Mouse (Mus musculus) heart, embryonic 15.5 days (tissue): ENCODE results near the gene Ccdc17. TPM values are rescaled to one million over a fixed set of nuclear protein-coding genes. Genes with fewer than 3 reads are reported as not detected.

ENCODE experiments used
- ATAC-seq: fragments of 200-750 bp; cut with Nextera tagmentation; replicated peaks from 2 replicates; pipeline ENCODE4 v1.8.0; 2017; ENCODE audit warnings: low read depth, moderate TSS enrichment; ENCODE audit not compliant: insufficient number of reproducible peaks, insufficient read depth, low FRiP score
- H3K27ac ChIP-seq: fragments of 300-500 bp; sonication (generic); 2 replicates; pipeline ENCODE4 v1.5.1; 2015; ENCODE audit warnings: mild to moderate bottlenecking, inconsistent platforms
- H3K27me3 ChIP-seq: fragments of 300-500 bp; sonication (generic); 2 replicates; pipeline ENCODE4 v1.6.1; 2015; ENCODE audit warnings: inconsistent platforms
- H3K36me3 ChIP-seq: fragments of 300-500 bp; sonication (generic); 2 replicates; pipeline ENCODE4 v1.6.1; 2015; ENCODE audit warnings: mild to moderate bottlenecking, inconsistent platforms
- H3K4me1 ChIP-seq: fragments of 300-500 bp; sonication (generic); replicated peaks from 2 replicates; pipeline ENCODE4 v1.6.1; 2015; ENCODE audit warnings: inconsistent platforms
- H3K4me2 ChIP-seq: fragments of 300-500 bp; sonication (generic); 2 replicates; pipeline ENCODE4 v1.6.1; 2015; ENCODE audit warnings: inconsistent platforms, mild to moderate bottlenecking, moderate library complexity
- H3K4me3 ChIP-seq: fragments of 300-500 bp; sonication (generic); 2 replicates; pipeline ENCODE4 v1.5.1; 2015; ENCODE audit warnings: mild to moderate bottlenecking, inconsistent platforms
- H3K9ac ChIP-seq: fragments of 300-500 bp; sonication (generic); 2 replicates; pipeline ENCODE4 v1.6.1; 2015; ENCODE audit warnings: mild to moderate bottlenecking, inconsistent platforms
- H3K9me3 ChIP-seq: fragments of 300-500 bp; sonication (generic); replicated peaks from 2 replicates; pipeline ENCODE4 v1.6.1; 2016; ENCODE audit warnings: inconsistent platforms
- WGBS: fragments of 180-500 bp; shearing (Covaris S2); methylation state at CpG from one replicate; pipeline ENCODE4 v1.1.7; 2015; ENCODE audit warnings: mixed read lengths; 5-methylcytosine and 5-hydroxymethylcytosine counted together
- polyA plus RNA-seq: library from polyadenylated mRNA; unstranded; fragments of >200 nt; fragmentation: Nextera tagmentation; extraction: Ambion mirVana; gene quantifications from 2 replicates; pipeline ENCODE4 v1.2.1, GENCODE M21; 2015

Ccdc17 gene
- polyA plus RNA-seq, 1 experiment from 2014 or later: 4.5 TPM

DNA sequence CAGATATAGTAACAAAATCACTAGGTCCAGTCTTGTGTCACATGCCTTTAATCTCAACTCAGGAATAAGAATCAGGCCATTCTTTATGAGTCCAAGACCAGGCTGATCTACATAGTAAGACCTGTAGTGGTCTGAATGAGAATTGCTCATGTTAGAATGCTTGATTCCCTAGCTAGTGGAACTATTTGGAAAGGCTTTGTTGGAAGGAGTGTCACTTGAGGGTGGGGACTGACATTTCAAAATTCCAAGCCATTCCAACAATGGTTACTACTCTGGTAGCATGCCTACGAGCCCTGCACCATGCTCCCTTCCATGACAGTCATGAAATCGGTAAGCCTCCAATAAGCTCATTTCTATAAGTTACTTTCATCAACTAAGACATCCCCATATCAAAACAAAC, 16.2 kb downstream of the Ccdc17 start:
- Histone ChIP-seq H3K27me3 (no peaks in the 10 kb centered on the region), H3K27ac (no peak overlapping the region), H3K9ac (no peak overlapping the region), H3K36me3 (peaks cover 61% of the 10 kb centered on the region), H3K4me1 (no peaks in the 10 kb centered on the region), H3K4me2 (no peak overlapping the region), H3K9me3 (no peaks in the 10 kb centered on the region), H3K4me3 (no peak overlapping the region)
- ATAC-seq: no peak
- 91% methylated on average over 2 of the region's 2 CpGs for WGBS

- H3K36me3 ChIP-seq: peaks cover 70% of the 10 kb centered on the region
- no peak overlapping the region for H3K4me2 ChIP-seq
- no peaks in the 10 kb centered on the region for H3K4me1 ChIP-seq
- no peak overlapping the region for H3K9ac ChIP-seq
- no peak overlapping the region for H3K4me3 ChIP-seq
- ATAC-seq: no peak
- 94% methylated on average over 2 of the region's 2 CpGs for WGBS
- no peaks in the 10 kb centered on the region for H3K27me3 ChIP-seq
- no peaks in the 10 kb centered on the region for H3K9me3 ChIP-seq
- H3K27ac ChIP-seq: no peak overlapping the region
Measured at GRCm38 (mm10) chr4:116615237-116615636, 18.8 kb downstream of the Ccdc17 start.

DNA sequence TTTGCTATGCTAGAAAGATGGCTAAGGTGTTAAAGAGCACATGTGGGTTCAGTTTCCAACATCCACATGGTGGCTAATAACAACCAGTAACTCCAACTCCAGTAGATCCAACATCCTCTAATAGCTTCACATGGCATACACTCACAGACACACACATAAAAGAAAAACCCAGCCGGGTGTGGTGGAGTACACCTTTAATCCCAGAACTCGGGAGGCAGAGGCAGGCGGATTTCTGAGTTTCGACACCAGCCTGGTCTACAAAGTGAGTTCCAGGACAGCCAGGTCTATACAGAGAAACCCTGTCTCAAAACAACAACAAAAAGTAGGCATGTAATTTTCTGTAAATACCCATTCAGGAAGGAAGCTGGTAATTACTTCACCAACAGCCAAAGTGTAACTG, 28.4 kb downstream of the Ccdc17 start:
- H3K27me3 ChIP-seq: no peaks in the 10 kb centered on the region
- no peaks in the 10 kb centered on the region for H3K9me3 ChIP-seq
- no peak overlapping the region for H3K4me3 ChIP-seq
- H3K4me1 ChIP-seq: peaks cover 17% of the 10 kb centered on the region
- H3K9ac ChIP-seq: no peak overlapping the region
- no peak overlapping the region for H3K27ac ChIP-seq
- peaks cover 15% of the 10 kb centered on the region for H3K36me3 ChIP-seq
- no peak overlapping the region for H3K4me2 ChIP-seq
- WGBS: 89% methylated on average over 4 of the region's 4 CpGs
- no peak for ATAC-seq

GRCm38 (mm10) chr4:116626658-116627358, 30.4 kb downstream of the Ccdc17 start:
- peak; percentile 80 for ATAC-seq
- H3K9me3 ChIP-seq: no peaks in the 10 kb centered on the region
- peak overlapping the region; percentile 97 for H3K4me3 ChIP-seq
- H3K4me1 ChIP-seq: peaks cover 17% of the 10 kb centered on the region
- H3K4me2 ChIP-seq: peak overlapping the region; percentile 84
- H3K36me3 ChIP-seq: peaks cover 5% of the 10 kb centered on the region; the same call in 1 of the 2 replicates
- H3K9ac ChIP-seq: peak overlapping the region; percentile 91
- WGBS: under 1% methylated on average over 53 of the region's 53 CpGs
- H3K27ac ChIP-seq: peak overlapping the region; percentile 97
- H3K27me3 ChIP-seq: no peaks in the 10 kb centered on the region

- peaks cover 17% of the 10 kb centered on the region for H3K4me1 ChIP-seq
- H3K27me3 ChIP-seq: no peaks in the 10 kb centered on the region
- peak; percentile 89 for ATAC-seq
- peak overlapping the region; percentile 84 for H3K4me2 ChIP-seq
- peak overlapping the region; percentile 97 for H3K4me3 ChIP-seq
- H3K36me3 ChIP-seq: peaks cover 4% of the 10 kb centered on the region; the same call in 1 of the 2 replicates
- H3K27ac ChIP-seq: peak overlapping the region; percentile 97
- 0% methylated on average over 13 of the region's 13 CpGs for whole genome bisulfite sequencing
- peak overlapping the region; percentile 91 for H3K9ac ChIP-seq
- no peaks in the 10 kb centered on the region for H3K9me3 ChIP-seq
Measured at GRCm38 (mm10) chr4:116627359-116627716, 30.9 kb downstream of the Ccdc17 start.

DNA sequence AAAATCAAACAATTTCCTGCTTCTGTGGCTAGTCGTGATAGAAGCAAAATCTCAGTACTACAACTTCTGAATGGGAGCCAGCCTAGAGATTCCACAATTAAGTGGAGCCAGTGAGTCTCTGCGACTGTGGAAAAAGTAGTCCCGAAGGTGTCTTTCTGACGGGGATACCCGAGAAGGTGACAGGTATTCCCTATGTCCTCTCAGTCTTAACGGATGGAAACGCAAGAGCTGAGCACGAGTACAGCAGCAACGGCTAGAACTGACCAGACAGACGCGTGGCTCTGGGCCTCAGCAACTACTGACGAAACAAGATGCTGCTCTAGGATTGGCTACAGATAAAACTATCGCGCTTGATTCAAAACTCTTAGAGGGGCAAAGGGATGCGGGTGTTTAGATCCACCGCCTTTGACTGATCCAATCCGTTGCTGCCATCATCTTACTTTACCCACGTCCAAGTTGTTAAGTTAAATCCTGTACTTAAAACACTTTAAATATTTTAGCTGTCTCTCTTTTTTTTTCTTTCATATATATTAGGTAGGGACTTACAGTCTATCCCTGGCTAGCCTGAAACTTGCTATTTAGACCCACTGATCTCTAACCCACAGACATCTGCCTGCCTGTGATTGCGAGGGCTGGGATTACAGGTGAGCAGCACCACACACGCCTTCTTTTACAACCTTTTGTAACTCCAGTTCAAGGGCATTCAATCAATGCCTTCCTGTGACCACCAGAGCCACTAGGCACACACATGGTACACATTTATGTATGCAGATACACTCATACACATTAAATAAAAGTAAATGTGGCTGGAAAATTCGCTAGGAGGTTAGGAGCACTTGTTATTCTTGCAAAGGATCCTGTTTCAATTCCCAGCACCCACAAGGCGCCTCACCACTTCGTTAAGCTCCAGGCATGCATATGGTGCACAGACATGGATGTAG, 31.5 kb downstream of the Ccdc17 start, which contains the start of gene Nasp:
Gene Nasp, minus strand, starts transcription at position 220 of the 941 bp plus-strand sequence.
- peak within 1 kb of the TSS; percentile 84 for H3K4me2 ChIP-seq
- 8% methylated on average over 23 of the region's 23 CpGs for WGBS
- H3K9me3 ChIP-seq: no peaks in the 10 kb centered on the region
- peak within 1 kb of the TSS; percentile 91 for H3K9ac ChIP-seq
- peaks cover 4% of the 10 kb centered on the region; the same call in 1 of the 2 replicates for H3K36me3 ChIP-seq
- peak within 1 kb of the TSS; percentile 97 for H3K27ac ChIP-seq
- no peaks in the 10 kb centered on the region for H3K27me3 ChIP-seq
- peak; percentile 83 for ATAC-seq
- peak within 1 kb of the TSS; percentile 97 for H3K4me3 ChIP-seq
- H3K4me1 ChIP-seq: peaks cover 17% of the 10 kb centered on the region

- Histone ChIP-seq H3K9me3 (no peaks in the 10 kb centered on the region), H3K4me3 (no peak overlapping the region), H3K36me3 (peaks cover 46% of the 10 kb centered on the region), H3K9ac (no peak overlapping the region), H3K4me2 (no peak overlapping the region), H3K27me3 (no peaks in the 10 kb centered on the region), H3K27ac (no peak overlapping the region), H3K4me1 (no peaks in the 10 kb centered on the region)
- ATAC-seq: no peak
- 96% methylated on average over 1 of the region's 1 CpGs for WGBS
Measured at GRCm38 (mm10) chr4:116635197-116635596, 38.7 kb downstream of the Ccdc17 start.

- Histone ChIP-seq H3K27ac (no peak overlapping the region), H3K9ac (no peak overlapping the region), H3K4me2 (no peak overlapping the region), H3K9me3 (no peaks in the 10 kb centered on the region), H3K4me1 (no peaks in the 10 kb centered on the region), H3K4me3 (no peak overlapping the region), H3K36me3 (peaks cover 78% of the 10 kb centered on the region), H3K27me3 (no peaks in the 10 kb centered on the region)
- ATAC-seq: no peak
- 91% methylated on average over 6 of the region's 6 CpGs for WGBS
Measured at GRCm38 (mm10) chr4:116638821-116639220, 42.4 kb downstream of the Ccdc17 start.

DNA sequence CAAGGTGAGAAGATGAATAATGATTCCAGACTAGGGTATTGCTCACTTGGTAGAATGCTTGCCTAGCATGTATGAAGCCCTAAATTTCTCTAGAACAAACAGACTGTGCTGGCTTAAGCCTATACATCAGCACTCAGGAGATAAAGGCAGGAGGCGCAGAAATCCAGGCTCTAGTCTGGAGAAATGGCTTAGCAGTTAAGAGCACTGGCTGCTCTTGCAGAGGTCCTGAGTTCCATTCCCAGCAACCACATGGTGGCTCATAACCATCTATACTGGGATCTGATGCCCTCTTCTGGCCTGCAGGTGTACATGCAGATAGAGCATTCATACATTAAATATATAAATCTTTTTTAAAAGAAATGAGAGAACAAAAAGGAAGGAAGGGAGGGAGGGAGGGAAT, 45.6 kb downstream of the Ccdc17 start:
- WGBS: 90% methylated on average over 1 of the region's 1 CpGs

DNA sequence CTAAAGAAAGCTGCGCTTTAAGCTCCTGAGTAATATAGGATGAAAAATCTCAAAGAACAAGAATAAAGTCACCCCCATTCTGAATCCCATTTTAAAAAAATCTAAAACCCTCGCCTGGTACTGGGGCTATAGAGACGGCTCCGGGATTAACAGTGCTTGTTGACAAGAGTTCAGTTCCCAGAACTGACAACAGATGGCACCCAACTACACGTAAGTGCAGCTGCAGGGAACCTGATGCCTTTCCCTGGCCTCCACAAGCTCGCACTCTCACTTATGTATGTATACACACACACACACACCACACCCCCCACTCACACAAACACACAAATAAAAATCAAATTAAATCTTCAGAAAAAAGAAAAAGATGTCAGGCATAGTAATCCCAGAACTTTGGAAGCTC, 47.9 kb downstream of the Ccdc17 start:
- H3K36me3 ChIP-seq: peaks cover 51% of the 10 kb centered on the region
- H3K27ac ChIP-seq: no peak overlapping the region
- no peaks in the 10 kb centered on the region for H3K27me3 ChIP-seq
- H3K4me1 ChIP-seq: peaks cover 27% of the 10 kb centered on the region
- 54% methylated on average over 6 of the region's 6 CpGs for WGBS
- no peak overlapping the region for H3K4me2 ChIP-seq
- no peak overlapping the region for H3K9ac ChIP-seq
- ATAC-seq: no peak
- no peaks in the 10 kb centered on the region for H3K9me3 ChIP-seq
- no peak overlapping the region for H3K4me3 ChIP-seq

More for the DNA sequence above, 45.6 kb downstream of the Ccdc17 start:
- H3K9ac ChIP-seq: no peak overlapping the region
- ATAC-seq: no peak
- peaks cover 61% of the 10 kb centered on the region for H3K36me3 ChIP-seq
- H3K27ac ChIP-seq: no peak overlapping the region
- no peak overlapping the region for H3K4me2 ChIP-seq
- no peaks in the 10 kb centered on the region for H3K9me3 ChIP-seq
- no peaks in the 10 kb centered on the region for H3K27me3 ChIP-seq
- peaks cover 14% of the 10 kb centered on the region for H3K4me1 ChIP-seq
- no peak overlapping the region for H3K4me3 ChIP-seq

GRCm38 (mm10) chr4:116645624-116646023, 49.2 kb downstream of the Ccdc17 start:
- ATAC-seq: no peak
- Histone ChIP-seq H3K27me3 (no peaks in the 10 kb centered on the region), H3K9me3 (no peaks in the 10 kb centered on the region), H3K36me3 (peaks cover 43% of the 10 kb centered on the region), H3K4me2 (no peak overlapping the region), H3K9ac (no peak overlapping the region), H3K27ac (no peak overlapping the region), H3K4me3 (no peak overlapping the region), H3K4me1 (peaks cover 37% of the 10 kb centered on the region)
- WGBS: 60% methylated on average over 7 of the region's 7 CpGs
